Mouse (Mus musculus) thymus, postnatal 10 days (tissue): ENCODE measurements around the gene Rftn2.
A peak's percentile ranks its signal among the peaks of the same experiment; 100 is the strongest.

Experiments used
- DNase-seq, 2 experiments: peaks; one replicate each; pipeline ENCODE4 v3.0.0; 2021; ENCODE audit warnings: low spot score in 2 of 2

Rftn2 gene

GRCm38 (mm10) chr1:55226011-55226857 is at the start of gene Rftn2:
Rftn2 (minus strand) TSS chr1:55226782.
- no peak for DNase-seq

GRCm38 (mm10) chr1:55265447-55265846 is 38.9 kb upstream of the Rftn2 start:
- no peak for DNase-seq

- no peak for DNase-seq
These were observed 37.8 kb upstream of the Rftn2 start for GRCm38 (mm10) chr1:55264385-55264784.

- DNase-seq, result no peak
These were observed 19.8 kb upstream of the Rftn2 start for GRCm38 (mm10) chr1:55246374-55246773.

- DNase-seq, result peak in 1 of 2 experiments; percentile 44
These were observed 12.7 kb upstream of the Rftn2 start for GRCm38 (mm10) chr1:55239237-55239636.

GRCm38 (mm10) chr1:55238496-55238895 is 11.9 kb upstream of the Rftn2 start:
- DNase-seq, result peak in 1 of 2 experiments; percentile 6

GRCm38 (mm10) chr1:55237643-55238161 is 11.1 kb upstream of the Rftn2 start:
- peak in 1 of 2 experiments; percentile 20 for DNase-seq

- DNase-seq, result peak; percentile 91 to 95
These were observed 10.5 kb upstream of the Rftn2 start, which contains the start of gene Mars2 for GRCm38 (mm10) chr1:55236890-55237642. Mars2 (plus strand) TSS chr1:55237177.

- DNase-seq, result no peak
These were observed 9.9 kb upstream of the Rftn2 start for GRCm38 (mm10) chr1:55236487-55236886.

- no peak for DNase-seq
These were observed 8.4 kb upstream of the Rftn2 start for GRCm38 (mm10) chr1:55234910-55235520.

GRCm38 (mm10) chr1:55228256-55228884 is 1.8 kb upstream of the Rftn2 start:
- no peak for DNase-seq

GRCm38 (mm10) chr1:55227376-55227775 is 794 bp upstream of the Rftn2 start:
- DNase-seq, result no peak

- no peak for DNase-seq
These were observed 1.2 kb downstream of the Rftn2 start for GRCm38 (mm10) chr1:55225398-55225797.

- DNase-seq, result no peak
These were observed 2.5 kb downstream of the Rftn2 start for GRCm38 (mm10) chr1:55224111-55224510.

GRCm38 (mm10) chr1:55223026-55223425 is 3.6 kb downstream of the Rftn2 start:
- no peak for DNase-seq

- DNase-seq, result no peak
These were observed 5.2 kb downstream of the Rftn2 start for GRCm38 (mm10) chr1:55221352-55221751.

- no peak for DNase-seq
These were observed 9.4 kb downstream of the Rftn2 start for GRCm38 (mm10) chr1:55217191-55217590.

GRCm38 (mm10) chr1:55215185-55215813 is 11.3 kb downstream of the Rftn2 start:
- peak; percentile 31 to 39 for DNase-seq

- DNase-seq, result no peak
These were observed 12.6 kb downstream of the Rftn2 start for GRCm38 (mm10) chr1:55213936-55214335.

- no peak for DNase-seq
These were observed 13.1 kb downstream of the Rftn2 start for GRCm38 (mm10) chr1:55213475-55213874.

GRCm38 (mm10) chr1:55212771-55213170 is 13.8 kb downstream of the Rftn2 start:
- DNase-seq, result no peak
